Comparison of ENCODE assay signal across 22 mouse cellular contexts in genomic region chr6:136902527-136902926, GRCm38 (mm10). TPM values are rescaled to one million over a fixed set of nuclear protein-coding genes. Genes with fewer than 3 reads are reported as not detected.
"Had no signal": no experiment of that assay in that cellular context is flagged by ENCODE, and none has a peak within 500 bp of the region (broad histone marks: within the 10 kb centered on the region; RNA-seq: fewer than 3 reads in every experiment).

No protein-coding gene starts in this region.

- H3K9me3 ChIP-seq: liver, embryonic 13.5 days; midbrain, embryonic 10.5 days; midbrain, embryonic 13.5 days; neural tube, embryonic 12.5 days; neural tube, embryonic 15.5 days; stomach, embryonic 15.5 days had no signal

- ATAC-seq: midbrain, embryonic 13.5 days had no signal

- H3K9ac ChIP-seq: liver, embryonic 13.5 days; midbrain, embryonic 13.5 days; neural tube, embryonic 12.5 days; neural tube, embryonic 15.5 days; stomach, embryonic 15.5 days had no signal

- H3K4me1 ChIP-seq: midbrain, embryonic 13.5 days; neural tube, embryonic 12.5 days; neural tube, embryonic 15.5 days had no signal

- H3K27me3 ChIP-seq: midbrain, embryonic 13.5 days; neural tube, embryonic 12.5 days; neural tube, embryonic 15.5 days; stomach, embryonic 15.5 days had no signal

- H3K36me3 ChIP-seq: liver, embryonic 13.5 days; midbrain, embryonic 10.5 days; midbrain, embryonic 13.5 days; neural tube, embryonic 12.5 days; neural tube, embryonic 15.5 days; stomach, embryonic 15.5 days had no signal

- H3K4me2 ChIP-seq: liver, embryonic 13.5 days; midbrain, embryonic 13.5 days; neural tube, embryonic 12.5 days; neural tube, embryonic 15.5 days; stomach, embryonic 15.5 days had no signal

- H3K27ac ChIP-seq: kidney, postnatal 0 days; left cerebral cortex, adult 2 months; liver, embryonic 13.5 days; midbrain, embryonic 10.5 days; midbrain, embryonic 13.5 days; neural tube, embryonic 12.5 days; neural tube, embryonic 15.5 days; stomach, embryonic 15.5 days had no signal

- H3K4me3 ChIP-seq: left cerebral cortex, adult 2 months; liver, embryonic 13.5 days; midbrain, embryonic 10.5 days; midbrain, embryonic 13.5 days; neural tube, embryonic 12.5 days; neural tube, embryonic 15.5 days; stomach, embryonic 15.5 days had no signal

- DNase-seq: kidney, adult 2 months; kidney, postnatal 36 days; layer of hippocampus, postnatal 36 days; liver, embryonic 13.5 days; lung, adult 2 months; lung, postnatal 14 days; lung, postnatal 4 days; right cerebral cortex, adult 18-20 months; right cerebral cortex, postnatal 14 days; right cerebral cortex, postnatal 4 days; spleen, adult 18-20 months; thymus, postnatal 25 days had no signal

RNA-seq across cellular contexts. Expression of gene Erp27, which starts 19.5 kb away (rescaled TPM):
- polyA plus RNA-seq: kidney, adult 2 months; midbrain, embryonic 10.5 days; midbrain, embryonic 13.5 days; midbrain, postnatal 0 days; neural tube, embryonic 12.5 days; neural tube, embryonic 15.5 days had no signal

RNA-seq across cellular contexts. Expression of gene Pde6h, which starts 21.1 kb away (rescaled TPM):
- polyA plus RNA-seq: limb, embryonic 11.5 days; liver, embryonic 13.5 days; liver, embryonic 16.5 days; midbrain, embryonic 10.5 days; midbrain, embryonic 13.5 days; neural tube, embryonic 12.5 days; stomach, embryonic 15.5 days had no signal
